Mouse (Mus musculus) 3T3-L1 (cell line): ENCODE results near the gene Bglap3.
"Not testable (repeated sequence)": the region's sequence is repeated elsewhere in the genome, so short reads cannot be mapped to it uniquely, and the experiment has no call there.

Source experiments
- DNase-seq: peaks from one replicate; pipeline ENCODE4 v3.0.0-alpha.2; 2015; ENCODE audit warnings: low read depth, low spot score

The Bglap3 gene

DNA sequence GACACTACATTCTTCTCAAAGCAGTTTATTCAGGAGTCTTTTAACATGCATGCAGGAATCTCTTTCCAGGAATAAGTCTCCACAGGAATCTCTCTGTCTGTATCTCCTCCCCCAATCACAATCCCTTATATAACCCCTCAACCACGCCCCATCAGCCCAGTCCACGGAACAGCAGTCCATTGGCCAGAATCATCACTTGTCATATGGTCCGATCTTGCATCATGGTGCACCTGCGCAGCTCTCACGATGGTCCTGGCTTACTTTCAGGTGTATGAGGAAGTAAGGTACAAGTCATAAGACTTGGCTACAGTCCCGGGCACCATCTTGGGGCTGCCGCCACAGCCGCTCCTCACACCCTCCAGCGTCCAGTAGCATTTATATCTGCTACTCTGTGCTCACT is at the start of gene Bglap3:
Gene Bglap3 (minus strand): TSS at position 101 of the 400 bp plus-strand sequence.
- DNase-seq, result not testable (repeated sequence)

DNA sequence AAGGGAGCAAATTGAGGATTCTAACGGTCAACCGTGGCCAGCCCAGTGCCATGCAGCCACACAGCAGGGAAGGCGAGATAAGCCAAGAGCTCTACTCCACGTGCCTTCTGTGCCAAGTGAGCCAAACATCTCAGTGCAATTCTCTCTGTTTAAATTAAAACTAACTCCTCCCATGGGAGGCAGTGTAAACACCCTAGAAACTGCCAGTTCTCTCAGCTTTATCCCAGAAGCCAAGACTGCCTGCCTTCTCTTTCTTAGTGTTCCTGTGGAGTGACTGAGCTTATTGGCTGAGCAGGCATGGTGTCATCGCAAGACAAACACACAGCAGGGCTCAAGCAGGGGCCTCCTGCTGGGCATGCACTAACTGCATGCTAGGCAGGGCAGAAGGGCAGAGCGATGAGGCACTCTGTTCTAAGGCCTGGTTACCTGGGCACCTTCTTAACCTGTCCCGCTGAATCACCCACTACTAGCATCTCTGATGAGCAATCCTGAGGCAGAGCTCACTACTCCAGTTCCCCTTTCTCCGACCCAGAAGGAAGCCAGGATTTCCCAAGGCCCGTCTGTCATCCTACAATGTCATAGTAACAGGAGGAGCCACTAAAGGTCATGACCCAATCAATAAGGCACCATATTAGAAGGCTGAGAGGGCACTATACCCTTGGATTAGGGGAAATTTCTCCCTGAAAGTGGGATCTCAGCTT is 49.6 kb upstream of the Bglap3 start:
- DNase-seq, result peak; percentile 18

GRCm38 (mm10) chr3:88420771-88421170 is 48.2 kb upstream of the Bglap3 start:
- DNase-seq, result no peak

DNA sequence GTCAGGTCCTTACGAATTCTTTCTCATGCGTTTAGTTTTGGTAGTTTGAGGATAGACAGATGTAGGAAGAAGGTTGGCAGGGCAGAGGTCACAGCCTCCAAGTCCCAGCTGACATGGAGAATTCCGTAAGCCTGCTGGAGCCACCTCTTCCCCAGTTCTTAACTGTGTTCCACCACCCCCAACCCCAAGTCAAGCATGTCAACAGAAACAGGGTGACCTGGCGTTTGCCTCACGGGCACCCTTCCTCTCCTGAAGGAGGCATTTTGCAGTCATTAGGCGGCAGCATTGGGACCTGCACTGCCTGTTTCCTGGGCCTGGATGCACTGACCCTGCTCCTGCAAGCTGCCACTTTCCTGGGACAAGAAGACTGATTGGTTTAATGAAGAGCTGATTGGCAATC is 45.5 kb upstream of the Bglap3 start:
- DNase-seq, result no peak

GRCm38 (mm10) chr3:88415668-88416067 is 43.1 kb upstream of the Bglap3 start:
- no peak for DNase-seq

DNA sequence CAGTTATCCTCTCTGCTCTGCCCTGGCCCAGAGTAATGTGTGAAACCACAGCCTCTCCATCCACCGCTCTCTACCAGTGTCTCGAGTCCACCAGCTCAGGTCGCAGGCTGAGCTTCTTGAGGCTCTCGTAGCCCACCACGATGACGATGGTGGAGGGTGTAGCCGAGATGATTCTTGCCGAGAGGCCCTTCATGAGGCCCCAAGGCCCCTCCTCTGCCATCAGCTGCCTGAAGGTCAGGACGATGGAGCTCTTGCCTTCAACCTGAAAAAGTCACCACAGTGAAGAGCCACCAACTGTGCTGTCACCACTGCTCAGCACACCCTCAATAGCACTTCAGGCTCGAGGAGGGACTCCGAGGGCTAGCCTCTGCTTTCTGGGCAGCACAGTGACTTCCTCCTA is 40.1 kb upstream of the Bglap3 start:
- DNase-seq, result no peak

GRCm38 (mm10) chr3:88411681-88412080 is 39.1 kb upstream of the Bglap3 start:
- DNase-seq, result no peak

DNA sequence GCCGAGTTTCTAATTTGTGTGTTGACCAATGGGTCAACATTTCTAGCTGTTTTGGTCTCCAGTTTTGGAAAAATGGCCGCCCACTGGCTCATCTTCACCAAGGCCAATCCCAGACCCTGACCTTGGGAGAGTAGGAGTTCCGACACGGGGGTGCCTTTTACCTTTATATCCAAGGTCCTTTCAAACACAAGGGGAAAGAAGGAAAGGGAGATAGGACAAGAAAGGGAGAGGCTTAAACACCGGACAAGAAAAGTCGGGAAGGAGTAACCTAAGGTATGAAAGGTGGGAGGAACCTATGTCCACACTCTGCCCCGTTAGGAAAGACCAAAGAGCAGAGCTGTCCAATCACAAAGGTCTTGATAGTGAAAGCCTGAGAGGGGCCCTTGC is 38.1 kb upstream of the Bglap3 start:
- DNase-seq, result no peak

GRCm38 (mm10) chr3:88409741-88410644 is 37.5 kb upstream of the Bglap3 start, which contains the start of gene Pmf1:
Pmf1 (minus strand) TSS chr3:88410331.
- peak; percentile 93 for DNase-seq

DNA sequence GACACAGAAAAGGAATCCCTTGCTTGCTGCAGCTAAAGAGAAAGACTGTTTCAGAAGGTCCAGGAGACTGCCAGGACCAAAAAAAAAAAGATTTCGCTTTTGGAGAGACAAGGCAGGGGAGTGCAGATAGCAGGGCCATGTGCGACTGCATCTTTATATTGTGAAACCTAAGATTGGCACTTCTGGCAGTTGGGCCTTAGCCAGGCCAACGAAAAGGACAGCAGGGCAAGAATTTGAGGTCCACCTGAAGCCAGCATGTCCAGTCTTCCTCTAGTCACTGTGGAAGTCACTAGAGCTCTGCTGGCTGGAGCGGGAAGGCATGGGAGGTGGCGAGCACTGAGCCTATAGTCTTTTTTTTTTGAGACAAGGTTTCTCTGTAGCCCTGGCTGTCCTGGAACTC is 36.4 kb upstream of the Bglap3 start:
- peak; percentile 32 for DNase-seq

DNA sequence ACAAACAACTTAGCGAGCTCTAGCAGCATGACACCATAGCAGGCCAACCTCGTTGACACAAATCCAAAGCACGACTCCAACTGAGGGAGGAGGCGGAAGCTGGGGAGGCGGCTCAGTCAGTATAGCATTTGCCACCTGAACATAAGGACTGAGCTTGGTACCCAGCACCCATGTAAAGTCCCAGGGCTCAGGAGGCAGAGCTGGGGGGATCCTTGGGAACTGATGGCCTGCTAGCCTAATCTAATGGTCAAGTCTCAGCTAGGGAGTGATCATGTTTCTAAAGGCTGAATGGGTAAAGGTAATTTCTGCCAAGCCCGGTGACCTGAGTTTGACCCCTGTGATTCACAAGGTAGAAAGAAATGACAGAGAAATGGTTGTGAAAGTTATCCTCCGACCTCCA is 35.0 kb upstream of the Bglap3 start:
- DNase-seq, result peak; percentile 48

- peak; percentile 93 for DNase-seq
These were observed 34.5 kb upstream of the Bglap3 start for GRCm38 (mm10) chr3:88407090-88407489.

GRCm38 (mm10) chr3:88403522-88404230 is 31.1 kb upstream of the Bglap3 start:
- DNase-seq, result no peak

DNA sequence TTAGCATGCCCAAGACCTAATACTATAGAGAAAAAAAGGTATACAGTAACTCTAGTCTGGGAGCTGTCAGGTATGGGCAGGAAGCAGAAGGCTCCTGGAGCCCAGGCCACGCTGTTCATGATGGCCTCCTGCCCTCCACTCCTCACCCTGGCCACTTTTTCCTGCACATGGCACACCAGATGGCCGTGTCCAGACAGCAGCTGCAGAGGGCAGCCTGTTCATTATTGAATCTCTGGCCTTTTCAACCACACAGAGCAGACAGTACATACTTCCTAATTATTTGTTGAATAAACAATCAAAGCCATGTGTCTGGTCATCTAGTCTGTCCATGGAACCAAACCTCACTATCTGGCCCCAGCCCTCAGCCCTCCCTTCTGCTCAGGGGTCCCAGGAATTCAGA is 26.1 kb upstream of the Bglap3 start:
- DNase-seq, result no peak

GRCm38 (mm10) chr3:88395742-88396141 is 23.2 kb upstream of the Bglap3 start:
- DNase-seq, result no peak

- DNase-seq, result no peak
These were observed 22.7 kb upstream of the Bglap3 start for GRCm38 (mm10) chr3:88395288-88395687.

DNA sequence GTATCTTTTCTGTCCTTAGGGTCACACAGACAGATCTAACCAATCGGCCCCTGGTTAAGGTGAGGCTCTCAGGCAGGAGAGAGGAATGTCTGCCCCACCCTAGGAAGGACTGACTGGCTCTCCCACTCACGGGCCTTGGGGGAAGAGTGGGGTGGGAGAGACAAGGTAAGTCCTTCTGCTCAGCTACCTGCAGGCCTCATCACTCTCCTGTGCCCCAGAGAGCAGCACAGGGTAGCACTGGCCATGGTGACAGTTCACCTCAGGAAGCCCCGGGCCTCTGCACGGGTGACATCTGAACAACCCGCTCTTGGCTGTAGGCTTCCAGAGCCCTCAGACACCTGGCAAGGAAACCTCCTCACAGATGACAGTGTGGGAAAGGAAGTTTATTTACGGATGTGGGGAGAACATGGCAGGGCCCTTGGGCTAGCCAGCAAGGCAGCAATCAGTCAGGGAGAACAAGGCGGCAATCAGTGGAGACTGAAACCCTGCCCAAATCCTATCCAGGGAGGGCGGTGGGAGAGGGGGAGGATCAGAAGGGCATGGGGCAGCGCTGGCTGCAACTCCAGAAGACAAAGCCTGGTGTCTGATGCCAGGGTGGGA is 21.3 kb upstream of the Bglap3 start:
- no peak for DNase-seq

DNA sequence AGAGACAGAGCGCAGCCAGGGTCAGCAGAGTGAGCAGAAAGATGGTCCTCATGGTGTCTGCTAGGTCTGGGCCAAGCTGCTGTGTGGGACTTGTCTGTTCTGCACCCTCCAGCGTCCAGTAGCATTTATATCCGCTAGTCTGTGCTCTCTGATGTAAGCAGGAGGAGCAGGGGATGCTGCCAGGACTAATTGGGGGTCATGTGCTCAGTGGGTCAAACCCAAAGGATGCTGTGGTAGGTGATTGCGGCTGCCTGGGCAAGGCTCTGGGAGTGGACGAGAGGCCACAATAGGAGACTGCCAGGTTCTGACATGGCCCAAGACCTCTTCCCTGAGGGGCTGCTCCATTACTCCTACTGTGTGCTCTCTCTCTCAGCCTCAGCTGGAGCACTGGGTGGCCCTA is 11.8 kb upstream of the Bglap3 start, which contains the start of gene Bglap:
Gene Bglap (minus strand): TSS at position 101 of the 400 bp plus-strand sequence.
- no peak for DNase-seq

DNA sequence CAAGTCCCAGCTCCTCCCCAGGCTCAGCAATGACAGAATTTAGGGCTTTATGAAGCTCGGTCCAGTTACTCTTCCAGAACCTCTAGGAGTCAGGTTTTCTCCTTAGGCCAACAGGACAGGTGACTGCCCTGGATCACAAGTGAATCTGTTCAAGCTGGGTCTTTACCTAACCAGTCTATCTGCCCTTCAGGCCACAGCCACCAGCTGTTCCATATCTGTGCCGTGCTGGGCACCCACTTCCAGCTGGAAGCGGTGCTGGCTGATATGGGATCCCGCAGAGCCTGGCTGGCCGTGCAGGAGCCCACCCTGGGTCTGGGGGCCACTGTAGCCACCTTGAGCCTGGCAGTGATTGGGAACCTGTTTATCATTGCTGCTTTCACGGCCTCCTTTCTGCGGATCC is 9.8 kb upstream of the Bglap3 start:
- DNase-seq, result not testable (repeated sequence)

DNA sequence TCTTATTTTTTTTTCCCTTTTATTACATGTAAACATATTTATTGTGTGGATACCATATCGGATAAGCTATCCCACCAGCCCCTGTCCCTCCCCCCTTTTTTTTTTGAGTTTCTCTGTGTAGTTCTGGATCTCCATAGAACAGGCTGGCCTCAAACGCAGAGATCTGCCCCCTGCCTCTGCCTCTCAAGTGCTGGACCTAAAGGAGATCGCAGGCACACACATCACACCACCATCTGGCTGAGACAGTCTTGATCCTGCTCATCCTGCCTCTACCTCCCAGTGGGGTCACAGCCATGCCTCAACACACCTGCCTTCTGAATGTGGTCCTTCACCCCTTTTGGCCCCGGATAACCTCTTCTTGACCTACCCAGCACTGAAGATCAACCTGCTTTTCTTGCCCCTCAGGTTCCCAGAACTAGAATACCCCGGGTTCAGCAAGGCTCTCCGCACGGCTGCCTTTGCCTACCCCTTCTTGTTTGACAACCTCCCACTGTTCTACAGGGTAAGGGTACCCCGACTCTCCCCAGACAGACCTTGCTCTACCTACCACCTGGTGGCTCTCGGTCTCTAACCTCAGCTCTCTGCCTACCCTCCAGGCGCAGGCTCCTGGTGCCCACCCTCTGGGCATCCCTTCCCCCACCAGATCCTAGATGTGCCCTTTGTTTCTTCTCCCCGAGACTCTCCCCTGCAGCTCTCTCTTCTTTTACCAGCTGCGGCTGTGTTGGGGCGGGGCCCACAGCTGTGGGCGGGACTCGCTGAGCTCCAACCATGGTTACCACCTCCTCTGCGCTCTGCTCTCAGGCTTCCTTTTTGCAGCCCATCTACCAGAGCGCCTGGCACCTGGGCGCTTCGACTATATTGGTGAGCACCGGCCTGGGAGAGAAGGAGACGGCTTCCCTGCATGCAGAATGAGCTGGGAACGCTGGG is 9.1 kb upstream of the Bglap3 start:
- not testable (repeated sequence) for DNase-seq

GRCm38 (mm10) chr3:88378599-88378998 is 6.1 kb upstream of the Bglap3 start, which contains the start of gene Bglap2:
Bglap2 (minus strand) TSS chr3:88378699.
- DNase-seq, result not testable (repeated sequence)
